Mouse (Mus musculus): Measurements from ENCODE around the gene Lyl1. TPM values are rescaled to one million over a fixed set of nuclear protein-coding genes. Genes with fewer than 3 reads are reported as not detected.

The Lyl1 gene
- polyA plus RNA-seq, 1 experiment from 2014 or later: 5.5 TPM

GRCm38 (mm10) chr8:84707267-84707883 lies 6.1 kb downstream of the Lyl1 start:
- Histone ChIP-seq H3K27me3 (replicated peaks) (peaks cover 71% of the 10 kb centered on the region), H3K4me3 (replicated peaks) (peak overlapping the region; percentile 28), H3K9ac (no peak overlapping the region), H3K36me3 (no peaks in the 10 kb centered on the region), H3K9me3 (no peaks in the 10 kb centered on the region), H3K4me1 (replicated peaks) (peaks cover 44% of the 10 kb centered on the region), H3K4me2 (replicated peaks) (peak overlapping the region; percentile 58), H3K27ac (peak overlapping the region; percentile 40)
- ATAC-seq: peak; percentile 63
- 15% methylated on average over 22 of the region's 22 CpGs for WGBS

- H3K9ac ChIP-seq: no peak overlapping the region
- ATAC-seq: no peak
Observed at GRCm38 (mm10) chr8:84708071-84708541, 6.8 kb downstream of the Lyl1 start.

GRCm38 (mm10) chr8:84708774-84709475 lies 7.7 kb downstream of the Lyl1 start:
- H3K9ac ChIP-seq: no peak overlapping the region
- ATAC-seq: peak; percentile 61
- WGBS: 15% methylated on average over 12 of the region's 12 CpGs
- peaks cover 57% of the 10 kb centered on the region for H3K4me1 ChIP-seq (replicated peaks)
- H3K4me3 ChIP-seq (replicated peaks): no peak overlapping the region
- peaks cover 55% of the 10 kb centered on the region for H3K27me3 ChIP-seq (replicated peaks)
- H3K36me3 ChIP-seq: no peaks in the 10 kb centered on the region
- no peaks in the 10 kb centered on the region for H3K9me3 ChIP-seq
- H3K4me2 ChIP-seq (replicated peaks): no peak overlapping the region
- H3K27ac ChIP-seq: no peak overlapping the region

More at GRCm38 (mm10) chr8:84708071-84708541, 6.8 kb downstream of the Lyl1 start:
- Histone ChIP-seq H3K4me2 (replicated peaks) (peak overlapping the region; percentile 58), H3K27ac (peak overlapping the region; percentile 40), H3K4me3 (replicated peaks) (no peak overlapping the region), H3K27me3 (replicated peaks) (peaks cover 63% of the 10 kb centered on the region), H3K36me3 (no peaks in the 10 kb centered on the region), H3K9me3 (no peaks in the 10 kb centered on the region), H3K4me1 (replicated peaks) (peaks cover 48% of the 10 kb centered on the region)
- 17% methylated on average over 15 of the region's 15 CpGs for WGBS

- Histone ChIP-seq H3K27ac (no peak overlapping the region), H3K9ac (no peak overlapping the region), H3K4me1 (replicated peaks) (peaks cover 56% of the 10 kb centered on the region), H3K36me3 (no peaks in the 10 kb centered on the region), H3K27me3 (replicated peaks) (peaks cover 54% of the 10 kb centered on the region), H3K4me3 (replicated peaks) (no peak overlapping the region), H3K9me3 (no peaks in the 10 kb centered on the region), H3K4me2 (replicated peaks) (no peak overlapping the region)
- 97% methylated on average over 1 of the region's 1 CpGs for WGBS
- ATAC-seq: no peak
Observed at GRCm38 (mm10) chr8:84709931-84710330, 8.7 kb downstream of the Lyl1 start.

GRCm38 (mm10) chr8:84711312-84711711 lies 10.1 kb downstream of the Lyl1 start:
- Histone ChIP-seq H3K9ac (no peak overlapping the region), H3K4me1 (replicated peaks) (peaks cover 54% of the 10 kb centered on the region), H3K27me3 (replicated peaks) (peaks cover 52% of the 10 kb centered on the region), H3K4me3 (replicated peaks) (no peak overlapping the region), H3K36me3 (no peaks in the 10 kb centered on the region), H3K4me2 (replicated peaks) (no peak overlapping the region), H3K9me3 (no peaks in the 10 kb centered on the region), H3K27ac (peak overlapping the region; percentile 87; the same call in 1 of the 2 replicates)
- no peak for ATAC-seq
- WGBS: 56% methylated on average over 3 of the region's 3 CpGs

- Histone ChIP-seq H3K4me3 (replicated peaks) (no peak overlapping the region), H3K9me3 (no peaks in the 10 kb centered on the region), H3K36me3 (no peaks in the 10 kb centered on the region), H3K4me1 (replicated peaks) (peaks cover 46% of the 10 kb centered on the region), H3K9ac (no peak overlapping the region), H3K4me2 (replicated peaks) (peak overlapping the region; percentile 39), H3K27ac (peak overlapping the region; percentile 87), H3K27me3 (replicated peaks) (peaks cover 50% of the 10 kb centered on the region)
- peak; percentile 69 for ATAC-seq
- WGBS: 25% methylated on average over 11 of the region's 11 CpGs
Observed at GRCm38 (mm10) chr8:84711933-84712758, 10.9 kb downstream of the Lyl1 start.

- peaks cover 49% of the 10 kb centered on the region for H3K27me3 ChIP-seq (replicated peaks)
- 34% methylated on average over 3 of the region's 3 CpGs for WGBS
- no peak overlapping the region for H3K9ac ChIP-seq
- H3K9me3 ChIP-seq: no peaks in the 10 kb centered on the region
- no peaks in the 10 kb centered on the region for H3K36me3 ChIP-seq
- ATAC-seq: 0 out of 2 replicates have a peak, but pooled peaks have one; percentile 35
- H3K4me3 ChIP-seq (replicated peaks): no peak overlapping the region
- H3K4me2 ChIP-seq (replicated peaks): no peak overlapping the region
- H3K27ac ChIP-seq: peak overlapping the region; percentile 67
- H3K4me1 ChIP-seq (replicated peaks): peaks cover 40% of the 10 kb centered on the region
Observed at GRCm38 (mm10) chr8:84712759-84713120, 11.5 kb downstream of the Lyl1 start.

- no peak overlapping the region for H3K4me3 ChIP-seq (replicated peaks)
- WGBS: 59% methylated on average over 4 of the region's 4 CpGs
- ATAC-seq: no peak
- H3K27me3 ChIP-seq (replicated peaks): peaks cover 46% of the 10 kb centered on the region
- H3K4me2 ChIP-seq (replicated peaks): no peak overlapping the region
- no peaks in the 10 kb centered on the region for H3K36me3 ChIP-seq
- no peaks in the 10 kb centered on the region for H3K9me3 ChIP-seq
- H3K4me1 ChIP-seq (replicated peaks): peaks cover 35% of the 10 kb centered on the region
- H3K9ac ChIP-seq: no peak overlapping the region
- peak overlapping the region; percentile 67 for H3K27ac ChIP-seq
Observed at GRCm38 (mm10) chr8:84713381-84713780, 12.1 kb downstream of the Lyl1 start.

GRCm38 (mm10) chr8:84714161-84714560 lies 12.9 kb downstream of the Lyl1 start:
- H3K9ac ChIP-seq: no peak overlapping the region
- H3K27ac ChIP-seq: 0 out of 2 replicates have a peak overlapping the region, but pooled peaks have one; percentile 41
- no peaks in the 10 kb centered on the region for H3K9me3 ChIP-seq
- peaks cover 40% of the 10 kb centered on the region for H3K27me3 ChIP-seq (replicated peaks)
- WGBS: 77% methylated on average over 4 of the region's 4 CpGs
- H3K4me3 ChIP-seq (replicated peaks): no peak overlapping the region
- no peaks in the 10 kb centered on the region for H3K36me3 ChIP-seq
- H3K4me2 ChIP-seq (replicated peaks): no peak overlapping the region
- peaks cover 30% of the 10 kb centered on the region for H3K4me1 ChIP-seq (replicated peaks)
- ATAC-seq: no peak

- WGBS: 25% methylated on average over 27 of the region's 27 CpGs
- Histone ChIP-seq H3K27me3 (replicated peaks) (peaks cover 43% of the 10 kb centered on the region), H3K9me3 (no peaks in the 10 kb centered on the region), H3K27ac (no peak overlapping the region), H3K36me3 (no peaks in the 10 kb centered on the region), H3K4me2 (replicated peaks) (0 out of 2 replicates have a peak overlapping the region, but pooled peaks have one; percentile 17), H3K4me3 (replicated peaks) (no peak overlapping the region), H3K9ac (peak overlapping the region; percentile 17; the same call in 1 of the 2 replicates), H3K4me1 (replicated peaks) (peaks cover 30% of the 10 kb centered on the region)
- no peak for ATAC-seq
Observed at GRCm38 (mm10) chr8:84715893-84716468, 14.7 kb downstream of the Lyl1 start.

- no peaks in the 10 kb centered on the region for H3K9me3 ChIP-seq
- no peak overlapping the region for H3K4me2 ChIP-seq (replicated peaks)
- no peak overlapping the region for H3K27ac ChIP-seq
- H3K4me1 ChIP-seq (replicated peaks): peaks cover 27% of the 10 kb centered on the region
- H3K9ac ChIP-seq: no peak overlapping the region
- H3K4me3 ChIP-seq (replicated peaks): no peak overlapping the region
- H3K27me3 ChIP-seq (replicated peaks): peaks cover 36% of the 10 kb centered on the region
- WGBS: 89% methylated on average over 11 of the region's 11 CpGs
- no peak for ATAC-seq
- no peaks in the 10 kb centered on the region for H3K36me3 ChIP-seq
Observed at GRCm38 (mm10) chr8:84716790-84717189, 15.5 kb downstream of the Lyl1 start.

- Histone ChIP-seq H3K9ac (no peak overlapping the region), H3K36me3 (no peaks in the 10 kb centered on the region), H3K4me1 (replicated peaks) (peaks cover 29% of the 10 kb centered on the region), H3K9me3 (no peaks in the 10 kb centered on the region), H3K27me3 (replicated peaks) (peaks cover 36% of the 10 kb centered on the region), H3K27ac (no peak overlapping the region), H3K4me3 (replicated peaks) (no peak overlapping the region), H3K4me2 (replicated peaks) (no peak overlapping the region)
- ATAC-seq: no peak
- 85% methylated on average over 5 of the region's 5 CpGs for WGBS
Observed at GRCm38 (mm10) chr8:84718476-84718875, 17.2 kb downstream of the Lyl1 start.
